Mouse (Mus musculus): ENCODE measurements around the gene Arhgap10.

GRCm38 (mm10) chr8:77294599-77294998 is 223.2 kb downstream of the Arhgap10 start:
- TF ChIP-seq CTCF (IDR thresholded peaks at IDR 0.05; ENCODE audit: extremely low read depth, insufficient read length, insufficient replicate concordance, low read depth, low read length) (no peak), POLR2A (IDR thresholded peaks at IDR 0.05; ENCODE audit: low read depth, low read length) (no peak)
